26 mouse cellular contexts compared by ENCODE assay signal in genomic region chr10:117457701-117457950, GRCm38 (mm10).
A peak's percentile ranks its signal among the peaks of the same experiment; 100 is the strongest.
DNase-seq lines count a peak whose midpoint lies in the region; ATAC-seq lines count a peak whose summit lies in the region.
"Had no signal": no experiment of that assay in that cellular context is flagged by ENCODE, and none has a peak within 500 bp of the region (broad histone marks: within the 10 kb centered on the region; RNA-seq: fewer than 3 reads in every experiment).

No protein-coding gene starts in this region.

- no peak overlapping the region for H3K4me3 ChIP-seq in lung, embryonic 15.5 days
- H3K4me3 ChIP-seq in liver, embryonic 13.5 days (replicated peaks): no peak overlapping the region
- H3K4me3 ChIP-seq: embryonic facial prominence, embryonic 12.5 days; embryonic facial prominence, embryonic 15.5 days; gastrocnemius, adult 2 months; heart, embryonic 12.5 days; heart, embryonic 15.5 days; hindbrain, embryonic 10.5 days; hindbrain, embryonic 13.5 days had no signal

- no peak for DNase-seq in lung, postnatal 10 days
- peak; percentile 93 for DNase-seq in adipocyte (ENCODE audit: low spot score)
- no peak for DNase-seq in liver, embryonic 13.5 days
- no peak for DNase-seq in cerebellum, adult 9-10 months
- DNase-seq in gastrocnemius, postnatal 10 days: no peak
- DNase-seq: adrenal gland, postnatal 10 days; adrenal gland, postnatal 36 days; cerebellum, adult 18-20 months; cerebellum, adult 9-11 months; cerebellum, postnatal 25 days; forebrain, postnatal 0 days; gastrocnemius, adult 2 months; gastrocnemius, postnatal 25 days; heart, adult 18-20 months; heart, postnatal 10 days; heart, postnatal 36 days had no signal

- H3K4me2 ChIP-seq in lung, embryonic 15.5 days: no peak overlapping the region
- H3K4me2 ChIP-seq in liver, embryonic 13.5 days: no peak overlapping the region
- H3K4me2 ChIP-seq: embryonic facial prominence, embryonic 12.5 days; embryonic facial prominence, embryonic 15.5 days; heart, embryonic 12.5 days; heart, embryonic 15.5 days; hindbrain, embryonic 13.5 days had no signal

- no peak overlapping the region for H3K9ac ChIP-seq in lung, embryonic 15.5 days
- no peak overlapping the region for H3K9ac ChIP-seq in liver, embryonic 13.5 days
- H3K9ac ChIP-seq: embryonic facial prominence, embryonic 12.5 days; embryonic facial prominence, embryonic 15.5 days; forebrain, postnatal 0 days; heart, embryonic 12.5 days; heart, embryonic 15.5 days; hindbrain, embryonic 13.5 days had no signal

- WGBS in lung, embryonic 15.5 days: 66% methylated on average over 2 of the region's 2 CpGs
- WGBS in liver, embryonic 13.5 days (ENCODE audit: insufficient replicate concordance): 65% methylated on average over 2 of the region's 2 CpGs

- peak overlapping the region; percentile 89; the same call in 1 of the 2 replicates for H3K27ac ChIP-seq in lung, embryonic 15.5 days
- peak overlapping the region; percentile 79 for H3K27ac ChIP-seq in liver, embryonic 13.5 days
- H3K27ac ChIP-seq: embryonic facial prominence, embryonic 12.5 days; embryonic facial prominence, embryonic 15.5 days; gastrocnemius, adult 2 months; heart, embryonic 15.5 days; hindbrain, embryonic 10.5 days; hindbrain, embryonic 13.5 days had no signal

- H3K9me3 ChIP-seq in lung, embryonic 15.5 days: no peaks in the 10 kb centered on the region
- H3K9me3 ChIP-seq in liver, embryonic 13.5 days (replicated peaks): no peaks in the 10 kb centered on the region
- H3K9me3 ChIP-seq: embryonic facial prominence, embryonic 12.5 days; embryonic facial prominence, embryonic 15.5 days; heart, embryonic 12.5 days; heart, embryonic 15.5 days; hindbrain, embryonic 10.5 days; hindbrain, embryonic 13.5 days had no signal

- H3K36me3 ChIP-seq in lung, embryonic 15.5 days: no peaks in the 10 kb centered on the region
- H3K36me3 ChIP-seq in liver, embryonic 13.5 days: no peaks in the 10 kb centered on the region
- H3K36me3 ChIP-seq: embryonic facial prominence, embryonic 12.5 days; embryonic facial prominence, embryonic 15.5 days; heart, embryonic 12.5 days; heart, embryonic 15.5 days; hindbrain, embryonic 10.5 days; hindbrain, embryonic 13.5 days had no signal

- H3K27me3 ChIP-seq in lung, embryonic 15.5 days: no peaks in the 10 kb centered on the region
- H3K27me3 ChIP-seq in liver, embryonic 13.5 days: no peaks in the 10 kb centered on the region
- H3K27me3 ChIP-seq: embryonic facial prominence, embryonic 12.5 days; embryonic facial prominence, embryonic 15.5 days; heart, embryonic 15.5 days; hindbrain, embryonic 13.5 days had no signal

- no peak for ATAC-seq in lung, embryonic 15.5 days (ENCODE audit: borderline replicate concordance, extremely low read depth, low FRiP score, low TSS enrichment)
- ATAC-seq in liver, embryonic 13.5 days (ENCODE audit: low read depth): no peak
- ATAC-seq: CD4-positive, CD25-positive, alpha-beta regulatory T cell, adult 4 months; forebrain, embryonic 14.5 days; forebrain, postnatal 0 days; hindbrain, embryonic 16.5 days had no signal

- H3K4me1 ChIP-seq in lung, embryonic 15.5 days: peaks cover 23% of the 10 kb centered on the region
- H3K4me1 ChIP-seq in liver, embryonic 13.5 days (replicated peaks): peaks cover 19% of the 10 kb centered on the region
- H3K4me1 ChIP-seq: embryonic facial prominence, embryonic 12.5 days; hindbrain, embryonic 10.5 days had no signal
